Mouse (Mus musculus): ENCODE results near the gene Dpf1. TPM values are rescaled to one million over a fixed set of nuclear protein-coding genes. Genes with fewer than 3 reads are reported as not detected.

Gene Dpf1
- polyA plus RNA-seq, 1 experiment from 2014 or later: 105 TPM

DNA sequence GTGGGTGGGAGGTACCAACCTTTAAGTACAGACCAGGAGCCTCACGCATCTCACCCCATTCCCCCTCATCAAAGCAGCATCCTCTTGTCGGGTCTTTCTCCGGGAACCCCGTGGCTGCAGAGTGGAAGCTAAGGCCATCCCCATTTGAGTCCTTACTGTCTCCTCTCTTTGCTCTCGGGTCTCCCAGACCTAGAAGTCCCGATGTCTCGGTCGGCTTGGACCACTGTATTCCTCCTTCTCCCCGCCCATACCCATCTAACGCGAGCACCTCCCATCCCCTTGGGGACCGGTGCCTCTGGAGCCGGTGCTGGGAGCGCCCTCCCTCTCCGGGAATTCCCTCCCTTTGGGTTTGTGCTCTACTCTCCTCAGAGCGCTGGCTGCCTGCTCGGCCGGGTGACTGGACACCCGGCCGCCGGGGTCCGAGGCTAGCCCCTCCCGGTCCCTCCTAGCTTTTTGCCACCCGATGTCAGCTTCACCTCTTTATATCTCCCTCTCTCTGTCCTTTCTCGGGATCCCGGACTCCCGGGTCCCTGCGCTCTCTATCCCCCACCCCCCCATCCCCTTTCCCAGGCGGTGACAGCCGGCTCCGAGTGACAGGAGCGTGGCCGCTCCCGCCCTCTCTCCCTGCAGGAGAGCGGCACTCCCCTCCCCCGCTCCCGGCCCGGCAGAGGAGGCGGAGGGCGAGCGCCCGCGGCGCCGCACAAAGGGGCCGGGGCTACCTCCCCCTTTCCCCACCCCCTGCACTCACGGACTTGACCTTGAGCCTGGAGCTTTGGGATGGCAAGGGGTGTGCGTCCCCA is 912 bp downstream of the Dpf1 start:
- Histone ChIP-seq H3K36me3 (no peaks in the 10 kb centered on the region), H3K9me3 (no peaks in the 10 kb centered on the region), H3K4me3 (peak overlapping the region; percentile 68), H3K27me3 (replicated peaks) (peaks cover 6% of the 10 kb centered on the region), H3K4me1 (peaks cover 47% of the 10 kb centered on the region), H3K9ac (peak overlapping the region; percentile 83), H3K4me2 (replicated peaks) (peak overlapping the region; percentile 86), H3K27ac (peak overlapping the region; percentile 72)
- ATAC-seq (ENCODE audit: low FRiP score, low read depth): 0 out of 2 replicates have a peak, but pooled peaks have one; percentile 6
- WGBS: under 1% methylated on average over 48 of the region's 48 CpGs

DNA sequence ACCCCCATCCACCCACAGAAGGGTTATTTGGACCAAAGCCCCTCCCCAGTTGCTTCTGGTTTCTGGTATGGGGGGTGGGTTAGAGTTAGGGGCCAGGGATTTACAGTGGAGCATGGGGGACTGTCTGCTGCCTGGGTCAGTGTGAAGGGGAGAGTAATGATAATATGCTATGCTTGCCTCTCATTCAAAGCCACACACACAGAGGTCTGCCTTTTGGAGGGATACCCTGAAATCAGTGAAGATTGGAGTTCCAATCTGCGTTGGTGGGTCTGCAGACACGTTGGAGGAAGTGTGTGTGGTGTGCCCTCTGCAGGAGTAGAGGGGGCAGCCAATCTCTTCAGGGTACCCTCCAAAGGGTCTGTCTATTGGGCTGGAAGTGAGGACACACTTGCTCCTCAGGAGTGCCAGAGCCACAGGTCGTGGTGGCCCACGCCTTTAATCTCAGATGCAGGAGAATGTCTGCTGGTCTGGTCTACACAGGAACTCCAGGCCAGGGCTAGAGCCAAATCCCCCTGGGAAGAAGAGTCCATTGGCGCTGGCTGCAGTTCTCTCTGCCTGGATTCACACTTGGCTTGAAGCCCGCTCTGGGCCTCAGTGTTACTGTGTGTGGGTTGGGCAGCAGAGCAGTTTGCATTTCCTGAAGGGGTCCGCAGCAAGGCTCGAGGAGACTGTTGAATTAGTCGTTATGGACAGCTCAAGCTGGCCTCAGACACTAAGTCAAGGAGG is 1.7 kb downstream of the Dpf1 start:
- Histone ChIP-seq H3K4me3 (peak overlapping the region; percentile 68), H3K4me1 (peaks cover 53% of the 10 kb centered on the region), H3K9me3 (no peaks in the 10 kb centered on the region), H3K9ac (peak overlapping the region; percentile 83), H3K27me3 (replicated peaks) (peaks cover 8% of the 10 kb centered on the region), H3K27ac (peak overlapping the region; percentile 72), H3K4me2 (replicated peaks) (peak overlapping the region; percentile 86), H3K36me3 (no peaks in the 10 kb centered on the region)
- no peak for ATAC-seq (ENCODE audit: low FRiP score, low read depth)
- WGBS: 16% methylated on average over 9 of the region's 9 CpGs

DNA sequence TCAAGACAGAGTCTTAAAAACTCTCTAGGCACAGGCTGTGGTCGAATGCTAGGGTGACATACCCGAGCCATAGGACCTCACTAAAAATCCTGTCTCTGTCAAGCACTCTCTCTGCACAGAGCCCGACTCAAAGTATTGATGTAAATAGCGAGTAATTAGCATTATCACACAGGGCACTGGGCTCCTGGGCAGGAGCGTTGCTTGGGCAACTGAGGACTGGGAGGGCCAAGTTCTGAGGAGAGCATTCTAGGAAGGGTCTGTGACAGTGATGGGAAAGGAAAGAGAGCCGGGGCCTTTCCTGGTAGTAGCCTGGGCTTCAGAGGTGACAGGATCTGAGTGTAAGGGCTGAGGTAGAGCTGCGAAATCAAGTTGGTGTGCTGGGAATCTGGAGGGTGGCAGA is 2.4 kb downstream of the Dpf1 start:
- H3K9me3 ChIP-seq: no peaks in the 10 kb centered on the region
- H3K36me3 ChIP-seq: peaks cover 5% of the 10 kb centered on the region; the same call in 1 of the 2 replicates
- ATAC-seq (ENCODE audit: low FRiP score, low read depth): no peak
- no peak overlapping the region for H3K4me3 ChIP-seq
- H3K27ac ChIP-seq: no peak overlapping the region
- peaks cover 8% of the 10 kb centered on the region for H3K27me3 ChIP-seq (replicated peaks)
- H3K4me1 ChIP-seq: peaks cover 54% of the 10 kb centered on the region
- H3K4me2 ChIP-seq (replicated peaks): peak overlapping the region; percentile 86
- WGBS: 20% methylated on average over 7 of the region's 7 CpGs
- H3K9ac ChIP-seq: no peak overlapping the region

GRCm38 (mm10) chr7:29306619-29307018 is 2.9 kb downstream of the Dpf1 start:
- no peak overlapping the region for H3K27ac ChIP-seq
- WGBS: 13% methylated on average over 7 of the region's 7 CpGs
- no peak overlapping the region for H3K9ac ChIP-seq
- no peaks in the 10 kb centered on the region for H3K9me3 ChIP-seq
- H3K27me3 ChIP-seq (replicated peaks): peaks cover 8% of the 10 kb centered on the region
- peaks cover 54% of the 10 kb centered on the region for H3K4me1 ChIP-seq
- ATAC-seq (ENCODE audit: low FRiP score, low read depth): no peak
- peak overlapping the region; percentile 86 for H3K4me2 ChIP-seq (replicated peaks)
- H3K4me3 ChIP-seq: no peak overlapping the region
- peaks cover 10% of the 10 kb centered on the region for H3K36me3 ChIP-seq

GRCm38 (mm10) chr7:29307350-29308104 is 3.8 kb downstream of the Dpf1 start:
- Histone ChIP-seq H3K4me2 (replicated peaks) (peak overlapping the region; percentile 86), H3K9ac (peak overlapping the region; percentile 83), H3K9me3 (no peaks in the 10 kb centered on the region), H3K27me3 (replicated peaks) (peaks cover 8% of the 10 kb centered on the region), H3K36me3 (peaks cover 17% of the 10 kb centered on the region), H3K4me1 (peaks cover 58% of the 10 kb centered on the region), H3K4me3 (peak overlapping the region; percentile 76), H3K27ac (peak overlapping the region; percentile 46; the same call in 1 of the 2 replicates)
- ATAC-seq (ENCODE audit: low FRiP score, low read depth): peak; percentile 72
- WGBS: 1% methylated on average over 41 of the region's 42 CpGs

- Histone ChIP-seq H3K9ac (peak overlapping the region; percentile 83), H3K9me3 (no peaks in the 10 kb centered on the region), H3K4me3 (peak overlapping the region; percentile 76), H3K27ac (no peak overlapping the region), H3K4me2 (replicated peaks) (peak overlapping the region; percentile 86), H3K4me1 (peaks cover 70% of the 10 kb centered on the region), H3K36me3 (peaks cover 25% of the 10 kb centered on the region), H3K27me3 (replicated peaks) (peaks cover 8% of the 10 kb centered on the region)
- ATAC-seq (ENCODE audit: low FRiP score, low read depth): no peak
- 3% methylated on average over 36 of the region's 36 CpGs for WGBS
Observed at GRCm38 (mm10) chr7:29309221-29309721, 5.5 kb downstream of the Dpf1 start.

DNA sequence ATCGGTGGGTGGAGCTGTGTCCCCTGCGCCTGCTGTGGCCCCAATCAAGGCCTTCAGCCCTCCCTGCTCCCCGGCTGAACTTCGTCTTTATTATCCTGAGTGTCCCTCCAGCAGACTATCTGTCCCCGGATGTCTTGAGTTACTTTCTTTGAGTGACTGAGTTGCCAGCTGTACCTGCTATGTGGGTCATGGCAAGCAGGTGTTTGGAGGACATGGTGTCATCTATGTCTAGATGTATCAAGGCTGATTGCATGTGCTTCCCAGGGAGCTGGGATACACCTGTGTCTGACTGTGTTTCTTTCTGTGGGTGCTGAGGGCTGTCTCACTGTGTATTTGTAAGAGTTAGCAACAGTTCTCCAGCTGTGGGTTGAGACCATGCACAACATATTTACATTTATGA is 6.0 kb downstream of the Dpf1 start:
- ATAC-seq (ENCODE audit: low FRiP score, low read depth): no peak
- Histone ChIP-seq H3K27me3 (replicated peaks) (peaks cover 8% of the 10 kb centered on the region), H3K4me3 (peak overlapping the region; percentile 76), H3K36me3 (peaks cover 29% of the 10 kb centered on the region), H3K27ac (no peak overlapping the region), H3K9me3 (no peaks in the 10 kb centered on the region), H3K4me2 (replicated peaks) (peak overlapping the region; percentile 86), H3K4me1 (peaks cover 70% of the 10 kb centered on the region), H3K9ac (peak overlapping the region; percentile 83)
- WGBS: 5% methylated on average over 5 of the region's 5 CpGs

GRCm38 (mm10) chr7:29313051-29313450 is 9.3 kb downstream of the Dpf1 start:
- 21% methylated on average over 9 of the region's 9 CpGs for WGBS
- Histone ChIP-seq H3K4me2 (replicated peaks) (peak overlapping the region; percentile 40), H3K27me3 (replicated peaks) (peaks cover 8% of the 10 kb centered on the region), H3K9me3 (no peaks in the 10 kb centered on the region), H3K36me3 (peaks cover 42% of the 10 kb centered on the region), H3K27ac (no peak overlapping the region), H3K4me1 (peaks cover 74% of the 10 kb centered on the region), H3K4me3 (no peak overlapping the region), H3K9ac (no peak overlapping the region)
- ATAC-seq (ENCODE audit: low FRiP score, low read depth): no peak

DNA sequence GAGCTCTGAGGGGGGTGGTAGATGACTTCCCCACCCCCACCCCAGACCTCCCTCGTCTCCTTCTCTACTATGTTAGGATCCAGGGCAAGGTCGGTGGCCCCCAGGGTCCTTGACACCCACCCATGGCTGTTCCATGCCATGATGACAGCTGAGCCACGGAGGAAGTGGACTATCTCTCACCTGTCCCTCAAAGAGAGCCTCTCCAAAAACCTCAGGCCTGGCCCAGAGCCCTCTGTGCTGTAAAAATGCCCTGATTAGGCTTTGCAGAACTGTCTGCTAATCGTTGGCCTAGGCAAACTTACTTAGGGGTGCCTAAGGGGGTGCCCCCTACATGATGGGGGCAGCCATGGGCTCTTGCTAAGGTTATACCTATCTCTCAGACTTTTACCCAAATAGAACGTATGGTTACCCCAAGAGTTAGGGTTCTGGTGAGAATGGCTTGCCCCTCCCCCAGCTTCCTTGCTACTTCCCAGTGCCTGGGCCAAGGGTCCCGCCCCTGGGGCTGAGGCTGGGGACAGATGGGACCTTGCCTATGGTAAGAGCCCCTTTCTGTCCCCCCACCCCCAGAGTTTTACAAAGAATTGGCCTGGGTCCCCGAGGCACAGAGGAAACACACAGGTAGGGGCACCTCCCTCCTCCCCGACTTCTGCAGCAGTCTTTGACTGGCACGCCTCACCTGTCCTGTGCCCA is 10.0 kb downstream of the Dpf1 start:
- Histone ChIP-seq H3K36me3 (peaks cover 42% of the 10 kb centered on the region), H3K27ac (no peak overlapping the region)
- WGBS: 43% methylated on average over 9 of the region's 9 CpGs

DNA sequence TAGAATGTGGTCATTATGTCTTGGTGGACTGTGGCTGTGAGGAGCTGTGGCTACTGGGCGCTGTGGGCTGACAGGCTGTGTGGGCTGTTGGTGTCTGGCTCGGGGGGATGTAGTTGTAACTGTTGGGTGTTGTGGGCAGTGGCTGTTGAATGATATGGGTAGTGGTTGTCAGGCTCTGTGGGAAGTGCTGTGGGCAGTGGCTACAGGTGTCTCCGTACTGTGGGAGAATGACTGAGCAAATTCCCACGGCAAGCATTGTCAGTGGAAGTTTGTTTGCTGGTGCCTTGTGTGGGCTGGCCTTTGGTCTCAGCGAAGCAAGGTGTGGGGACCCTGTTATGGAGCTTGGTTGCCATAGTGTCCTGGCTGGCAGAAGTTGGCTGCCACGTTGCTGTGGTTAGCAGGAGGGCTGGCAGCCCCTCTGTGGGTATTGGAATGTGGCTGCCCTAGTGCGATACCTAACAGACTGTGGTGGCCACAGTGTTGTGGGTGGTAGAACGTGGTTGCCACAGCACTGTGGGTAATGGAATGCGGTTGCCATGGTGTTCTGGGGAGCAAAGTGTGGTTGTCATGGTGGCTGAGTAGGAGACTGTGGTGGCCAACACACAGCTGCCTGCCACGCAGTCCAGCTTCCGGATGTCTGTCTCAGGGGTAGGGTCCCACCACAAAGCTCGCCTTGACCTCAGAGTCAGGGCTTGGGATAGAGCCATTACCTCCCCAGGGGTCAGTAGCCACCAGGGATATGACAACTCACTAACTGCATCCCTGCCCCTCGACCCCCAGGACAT is 11.3 kb downstream of the Dpf1 start:
- ATAC-seq (ENCODE audit: low FRiP score, low read depth): 0 out of 2 replicates have a peak, but pooled peaks have one; percentile 5
- H3K27ac ChIP-seq: no peak overlapping the region
- no peak overlapping the region for H3K4me3 ChIP-seq
- H3K4me2 ChIP-seq (replicated peaks): peak overlapping the region; percentile 32
- peaks cover 81% of the 10 kb centered on the region for H3K4me1 ChIP-seq
- no peaks in the 10 kb centered on the region for H3K9me3 ChIP-seq
- no peaks in the 10 kb centered on the region for H3K27me3 ChIP-seq (replicated peaks)
- WGBS: 54% methylated on average over 13 of the region's 13 CpGs
- H3K9ac ChIP-seq: no peak overlapping the region
- peaks cover 42% of the 10 kb centered on the region for H3K36me3 ChIP-seq

More for the DNA sequence above, 10.0 kb downstream of the Dpf1 start:
- Histone ChIP-seq H3K4me3 (no peak overlapping the region), H3K9me3 (no peaks in the 10 kb centered on the region), H3K27me3 (replicated peaks) (peaks cover 8% of the 10 kb centered on the region), H3K9ac (no peak overlapping the region), H3K4me2 (replicated peaks) (peak overlapping the region; percentile 32), H3K4me1 (peaks cover 77% of the 10 kb centered on the region)
- no peak for ATAC-seq (ENCODE audit: low FRiP score, low read depth)
